Mouse (Mus musculus) midbrain, embryonic 14.5 days (tissue): ENCODE measurements around the gene Sept5. TPM values are rescaled to one million over a fixed set of nuclear protein-coding genes. Genes with fewer than 3 reads are reported as not detected.

ENCODE experiments used
- ATAC-seq: fragments of 200-750 bp; cut with Nextera tagmentation; 2 replicates; pipeline ENCODE4 v1.8.0; 2017; ENCODE audit warnings: moderate number of reproducible peaks, moderate library complexity; ENCODE audit not compliant: low FRiP score, low TSS enrichment
- DNase-seq: peaks from one replicate; pipeline ENCODE4 v3.0.0-alpha.2; 2015
- H3K27ac ChIP-seq: fragments of 300-500 bp; sonication (generic); replicated peaks from 2 replicates; pipeline ENCODE4 v1.5.1; 2014; ENCODE audit warnings: mild to moderate bottlenecking, low read depth, low read length, moderate library complexity
- H3K27me3 ChIP-seq: fragments of 300-500 bp; sonication (generic); 2 replicates; pipeline ENCODE4 v1.6.1; 2014; ENCODE audit warnings: low read length, control low read depth, mixed read lengths; ENCODE audit not compliant: control insufficient read depth, insufficient read depth
- H3K36me3 ChIP-seq: fragments of 300-500 bp; sonication (generic); 2 replicates; pipeline ENCODE4 v1.6.1; 2014; ENCODE audit warnings: low read length, control low read depth; ENCODE audit not compliant: control insufficient read depth, insufficient read depth
- H3K4me1 ChIP-seq: fragments of 300-500 bp; sonication (generic); 2 replicates; pipeline ENCODE4 v1.6.1; 2014; ENCODE audit warnings: mild to moderate bottlenecking, antibody characterized with exemption, low read length, control low read depth; ENCODE audit not compliant: control insufficient read depth, insufficient read depth
- H3K4me2 ChIP-seq: fragments of 300-500 bp; sonication (generic); 2 replicates; pipeline ENCODE4 v1.6.1; 2014; ENCODE audit warnings: mild to moderate bottlenecking, low read length, moderate library complexity
- H3K4me3 ChIP-seq: fragments of 300-500 bp; sonication (generic); replicated peaks from 2 replicates; pipeline ENCODE4 v1.5.1; 2014; ENCODE audit warnings: low read depth, low read length
- H3K9ac ChIP-seq: fragments of 300-500 bp; sonication (generic); replicated peaks from 2 replicates; pipeline ENCODE4 v1.6.1; 2014; ENCODE audit warnings: mild to moderate bottlenecking, low read length, moderate library complexity
- H3K9me3 ChIP-seq: fragments of 300-500 bp; sonication (generic); 2 replicates; pipeline ENCODE4 v1.6.1; 2016; ENCODE audit warnings: low read length, control low read depth, mixed read lengths; ENCODE audit not compliant: control insufficient read depth
- WGBS: fragments of 180-500 bp; shearing (Covaris S2); extraction: QIAGEN DNeasy Blood & Tissue Kit; methylation state at CpG from one replicate; pipeline ENCODE4 v1.1.7; 2014; 5-methylcytosine and 5-hydroxymethylcytosine counted together
- polyA plus RNA-seq: library from polyadenylated mRNA; unstranded; fragments of >200 nt; fragmentation: Nextera tagmentation; extraction: Ambion mirVana; gene quantifications from 2 replicates; pipeline ENCODE4 v1.2.1, GENCODE M21; 2014

Sept5 gene
- polyA plus RNA-seq, 1 experiment from 2014 or later, result 175 TPM

GRCm38 (mm10) chr16:18609099-18609498 lies 20.7 kb downstream of the Sept5 start:
- peaks cover 3% of the 10 kb centered on the region; the same call in 1 of the 2 replicates for H3K27me3 ChIP-seq
- 81% methylated on average over 2 of the region's 2 CpGs for WGBS
- H3K4me3 ChIP-seq, result no peak overlapping the region
- H3K4me1 ChIP-seq, result no peaks in the 10 kb centered on the region
- no peaks in the 10 kb centered on the region for H3K9me3 ChIP-seq
- no peaks in the 10 kb centered on the region for H3K36me3 ChIP-seq
- H3K9ac ChIP-seq, result no peak overlapping the region
- H3K4me2 ChIP-seq, result no peak overlapping the region
- no peak overlapping the region for H3K27ac ChIP-seq
- ATAC-seq (no peak), DNase-seq (no peak)

- Histone ChIP-seq H3K4me3 (no peak overlapping the region), H3K36me3 (no peaks in the 10 kb centered on the region), H3K9me3 (no peaks in the 10 kb centered on the region), H3K27ac (no peak overlapping the region), H3K9ac (no peak overlapping the region), H3K4me2 (no peak overlapping the region), H3K4me1 (no peaks in the 10 kb centered on the region), H3K27me3 (peaks cover 3% of the 10 kb centered on the region; the same call in 1 of the 2 replicates)
- DNase-seq (no peak), ATAC-seq (no peak)
- 5% methylated on average over 11 of the region's 11 CpGs for WGBS
Observed at GRCm38 (mm10) chr16:18608226-18608625, 21.5 kb downstream of the Sept5 start.

- Histone ChIP-seq H3K4me1 (no peaks in the 10 kb centered on the region), H3K9me3 (no peaks in the 10 kb centered on the region), H3K36me3 (no peaks in the 10 kb centered on the region), H3K4me2 (no peak overlapping the region), H3K9ac (no peak overlapping the region), H3K4me3 (no peak overlapping the region), H3K27ac (no peak overlapping the region), H3K27me3 (peaks cover 3% of the 10 kb centered on the region; the same call in 1 of the 2 replicates)
- DNase-seq (no peak), ATAC-seq (no peak)
- 81% methylated on average over 5 of the region's 5 CpGs for WGBS
Observed at GRCm38 (mm10) chr16:18605705-18606104, 24.0 kb downstream of the Sept5 start.

- no peaks in the 10 kb centered on the region for H3K36me3 ChIP-seq
- H3K4me1 ChIP-seq, result no peaks in the 10 kb centered on the region
- H3K4me2 ChIP-seq, result no peak overlapping the region
- DNase-seq (no peak), ATAC-seq (no peak)
- no peak overlapping the region for H3K27ac ChIP-seq
- H3K9me3 ChIP-seq, result no peaks in the 10 kb centered on the region
- no peak overlapping the region for H3K4me3 ChIP-seq
- WGBS, result 68% methylated on average over 8 of the region's 8 CpGs
- peaks cover 3% of the 10 kb centered on the region; the same call in 1 of the 2 replicates for H3K27me3 ChIP-seq
- H3K9ac ChIP-seq, result no peak overlapping the region
Observed at GRCm38 (mm10) chr16:18604267-18604701, 25.5 kb downstream of the Sept5 start.

DNA sequence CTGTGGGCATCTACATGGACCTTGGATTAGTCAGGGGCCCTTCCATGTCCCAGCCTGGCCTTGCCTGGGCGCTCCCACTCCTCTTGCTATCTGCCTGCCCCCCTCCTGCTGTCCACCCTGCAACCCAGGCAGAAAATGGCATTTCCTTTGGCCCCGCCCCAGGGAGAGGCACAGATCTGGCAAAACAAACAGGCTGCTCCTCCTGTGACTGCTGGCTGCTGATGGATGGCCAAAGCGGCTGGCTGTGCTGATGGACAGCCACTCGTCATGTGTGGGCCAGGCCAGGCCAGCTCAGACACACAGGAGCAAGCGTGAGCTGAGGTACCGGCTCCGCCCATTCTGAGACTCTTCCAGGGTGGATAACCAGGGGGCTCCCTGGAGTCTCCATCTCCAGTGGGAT lies 28.3 kb downstream of the Sept5 start:
- no peak for DNase-seq
- ATAC-seq, result no peak
- no peaks in the 10 kb centered on the region for H3K9me3 ChIP-seq
- no peak overlapping the region for H3K4me2 ChIP-seq
- H3K9ac ChIP-seq, result no peak overlapping the region
- WGBS, result 64% methylated on average over 7 of the region's 7 CpGs
- H3K27ac ChIP-seq, result no peak overlapping the region
- no peaks in the 10 kb centered on the region for H3K4me1 ChIP-seq
- H3K27me3 ChIP-seq, result no peaks in the 10 kb centered on the region
- H3K36me3 ChIP-seq, result no peaks in the 10 kb centered on the region
- H3K4me3 ChIP-seq, result no peak overlapping the region

GRCm38 (mm10) chr16:18598006-18598405 lies 31.7 kb downstream of the Sept5 start:
- Histone ChIP-seq H3K4me3 (no peak overlapping the region), H3K9ac (no peak overlapping the region), H3K27me3 (0 out of 2 replicates have a peak, but pooled peaks cover 10% of the 10 kb centered on the region), H3K4me1 (no peaks in the 10 kb centered on the region), H3K9me3 (no peaks in the 10 kb centered on the region), H3K27ac (no peak overlapping the region), H3K4me2 (no peak overlapping the region), H3K36me3 (no peaks in the 10 kb centered on the region)
- DNase-seq (no peak), ATAC-seq (no peak)
- 92% methylated on average over 3 of the region's 3 CpGs for WGBS

DNA sequence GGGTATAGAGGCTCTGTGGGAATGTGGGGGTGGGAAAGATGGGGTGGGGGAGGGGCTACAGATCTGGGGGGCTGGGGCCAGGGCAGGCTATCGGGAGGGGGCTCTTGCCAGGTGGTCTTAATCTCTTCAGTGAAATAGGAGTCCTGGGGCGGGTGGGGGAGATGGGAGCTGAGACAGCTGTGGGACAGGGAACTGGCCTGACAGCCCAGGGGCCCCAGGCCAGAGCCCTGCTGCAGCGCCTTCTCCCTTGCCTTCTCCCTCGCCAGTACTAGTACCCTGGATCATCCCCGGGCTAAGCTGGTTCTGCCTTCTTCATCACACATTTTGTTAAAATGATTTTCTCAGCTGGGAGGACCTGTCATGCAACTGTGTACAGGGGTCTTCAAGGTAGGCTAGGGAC lies 33.5 kb downstream of the Sept5 start:
- DNase-seq (no peak), ATAC-seq (no peak)
- Histone ChIP-seq H3K27ac (no peak overlapping the region), H3K4me1 (peaks cover 6% of the 10 kb centered on the region; the same call in 1 of the 2 replicates), H3K9ac (no peak overlapping the region), H3K27me3 (peaks cover 25% of the 10 kb centered on the region), H3K9me3 (no peaks in the 10 kb centered on the region), H3K4me2 (no peak overlapping the region), H3K4me3 (no peak overlapping the region), H3K36me3 (no peaks in the 10 kb centered on the region)
- 32% methylated on average over 5 of the region's 5 CpGs for WGBS

DNA sequence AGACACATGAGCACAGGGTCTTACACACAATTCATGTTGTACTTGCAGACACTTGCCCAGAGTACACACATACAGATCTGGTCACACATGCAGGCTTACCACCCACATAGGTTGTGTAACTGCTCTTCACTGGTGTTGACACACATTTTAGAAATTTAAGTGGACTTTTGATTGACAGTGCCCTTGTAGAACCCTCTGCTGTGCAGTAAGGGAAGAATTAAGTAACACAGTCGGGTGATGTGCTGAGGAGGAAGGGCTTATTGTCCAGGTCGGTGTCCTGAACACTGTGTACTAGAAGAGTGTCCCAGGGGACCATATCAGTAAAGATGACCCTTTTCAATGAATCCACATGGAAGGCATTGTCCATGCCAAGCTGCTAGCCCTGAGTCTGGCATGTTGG lies 35.8 kb downstream of the Sept5 start:
- no peak for ATAC-seq
- Histone ChIP-seq H3K9ac (no peak overlapping the region), H3K9me3 (no peaks in the 10 kb centered on the region), H3K27me3 (peaks cover 48% of the 10 kb centered on the region), H3K4me3 (no peak overlapping the region), H3K36me3 (no peaks in the 10 kb centered on the region), H3K4me1 (peaks cover 6% of the 10 kb centered on the region; the same call in 1 of the 2 replicates), H3K27ac (no peak overlapping the region), H3K4me2 (no peak overlapping the region)
- 70% methylated on average over 2 of the region's 2 CpGs for WGBS
- no peak for DNase-seq
